Mouse (Mus musculus) layer of hippocampus, postnatal 36 days (tissue): ENCODE measurements around the gene Gm42372. TPM values are rescaled to one million over a fixed set of nuclear protein-coding genes. Genes with fewer than 3 reads are reported as not detected.

Source experiments
- DNase-seq, 2 experiments: peaks; one replicate each; pipeline ENCODE4 v3.0.0; 2022
- total RNA-seq, 2 experiments: library from RNA; stranded (reverse); gene quantifications; 2 replicates each; pipeline ENCODE4 v1.2.3; 2021

The Gm42372 gene
- total RNA-seq, 2 experiments from 2014 or later = 55.2 to 56.6 TPM

DNA sequence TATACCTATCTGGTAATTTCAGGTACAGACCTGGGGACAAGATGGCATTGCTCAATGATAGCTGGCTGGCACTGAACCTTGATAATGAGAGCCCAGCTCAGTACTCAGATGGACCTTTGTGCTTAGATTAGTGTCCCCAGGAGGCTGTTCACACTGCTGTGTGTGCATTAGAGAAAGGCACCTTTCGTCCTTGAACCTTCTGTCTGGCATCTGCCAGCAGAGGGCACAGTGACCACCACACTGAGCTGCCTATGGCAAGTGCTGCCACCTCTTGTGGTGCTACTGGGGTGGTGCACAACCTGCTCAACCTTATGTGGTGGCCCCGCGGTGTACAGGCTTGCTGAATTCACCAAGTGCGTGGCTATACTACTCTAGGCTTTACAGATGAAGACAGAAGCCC, 24.4 kb downstream of the Gm42372 start:
- DNase-seq = no peak

DNA sequence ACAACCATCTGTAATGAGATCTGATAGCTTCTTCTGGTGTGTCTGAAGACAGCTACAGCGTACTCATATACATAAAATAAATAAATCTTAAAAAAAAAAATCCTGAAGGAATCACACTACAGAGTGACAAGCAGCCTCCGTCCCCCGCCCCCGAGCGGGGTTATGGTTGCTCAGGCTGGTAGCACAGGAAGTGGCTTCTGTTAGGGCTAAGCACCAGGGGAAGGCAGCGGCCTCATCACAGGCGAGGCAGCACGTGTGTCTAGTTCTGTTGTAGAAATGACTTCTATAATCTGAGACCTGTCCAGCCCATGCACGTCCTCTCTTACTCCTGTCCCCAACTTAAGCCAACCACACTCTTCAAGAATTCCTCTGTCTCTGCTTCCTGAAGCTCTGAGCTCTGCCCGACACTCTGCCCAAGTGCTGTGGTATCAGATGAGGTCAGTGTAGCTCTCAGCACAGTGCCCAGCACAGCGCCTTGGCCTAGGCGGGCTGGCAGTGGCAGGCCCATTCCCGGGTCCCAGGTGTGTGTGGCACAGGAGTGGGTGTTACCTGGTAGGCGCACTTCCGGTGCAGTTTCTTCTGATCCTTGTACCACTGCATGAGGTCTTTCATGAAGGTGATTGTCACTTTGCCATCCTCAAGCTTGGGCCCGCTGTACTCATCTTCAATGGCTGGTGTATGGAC, 26.6 kb downstream of the Gm42372 start:
- DNase-seq = no peak

DNA sequence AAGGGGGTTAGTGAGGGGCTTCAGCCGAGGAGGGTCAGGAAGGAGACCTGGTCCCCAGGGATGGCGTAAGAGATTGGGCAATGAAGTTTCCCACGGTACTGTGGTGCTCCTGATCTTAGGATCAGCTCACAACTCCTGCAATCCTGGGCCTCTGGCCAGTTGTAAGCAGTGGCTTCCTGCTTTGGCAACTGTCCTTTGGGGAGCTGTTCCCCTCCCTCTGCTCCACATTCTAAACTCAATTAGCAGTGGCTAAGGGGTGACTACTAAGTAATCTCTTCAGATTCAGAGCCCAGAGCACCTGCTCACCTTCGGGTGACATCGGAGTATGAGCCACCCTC, 27.1 kb downstream of the Gm42372 start:
- DNase-seq = no peak

DNA sequence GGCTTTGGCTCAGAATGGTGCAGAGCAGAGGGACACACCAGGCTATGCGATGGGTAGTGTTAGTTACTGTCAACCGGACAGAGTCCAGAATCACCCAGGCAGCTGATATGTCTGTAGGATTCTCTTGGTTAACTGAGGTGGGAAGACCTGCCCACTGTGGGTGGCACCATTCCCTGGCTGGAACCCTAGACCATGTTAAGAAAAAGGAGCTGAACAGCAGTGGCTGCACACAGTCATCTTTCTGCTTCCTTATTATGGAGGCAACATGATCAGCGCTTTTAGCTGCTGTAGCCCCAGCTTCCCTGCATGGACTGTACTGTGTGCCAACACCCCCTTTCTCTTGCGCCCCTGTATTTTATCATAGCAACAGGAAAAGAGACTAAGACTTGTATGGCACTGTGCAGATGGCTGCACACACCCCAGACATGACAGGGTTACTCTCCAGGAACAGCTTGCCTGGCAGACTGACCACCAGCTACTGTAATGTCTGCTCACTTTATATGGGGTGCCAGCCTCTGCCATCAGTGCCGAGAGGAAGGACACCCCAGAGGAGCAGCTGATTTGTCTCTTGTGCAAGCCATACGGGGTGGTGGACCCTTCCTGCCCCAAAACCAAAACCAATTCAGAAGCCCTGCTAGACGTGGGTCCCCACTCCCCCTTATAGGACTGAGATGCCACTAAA, 29.2 kb downstream of the Gm42372 start:
- no peak for DNase-seq

DNA sequence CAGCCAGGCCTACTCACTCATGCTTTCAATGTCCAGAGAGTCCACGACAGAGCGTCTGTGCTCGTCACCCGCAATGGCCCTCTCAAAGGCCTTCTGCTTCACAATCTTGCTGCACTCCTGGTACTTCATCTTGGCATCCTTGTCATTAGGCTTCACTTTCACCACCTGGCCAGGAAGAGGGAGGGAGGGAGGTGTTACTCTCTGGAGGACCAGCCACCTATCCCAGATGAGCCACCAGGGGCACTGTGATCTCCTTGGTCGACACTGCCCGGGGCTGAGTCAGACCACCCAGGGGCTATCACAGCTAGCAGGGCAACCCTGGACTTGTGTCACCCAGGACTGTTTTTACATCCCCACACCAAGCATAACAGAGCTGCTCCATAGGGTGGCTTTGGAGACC, 32.5 kb downstream of the Gm42372 start:
- no peak for DNase-seq

DNA sequence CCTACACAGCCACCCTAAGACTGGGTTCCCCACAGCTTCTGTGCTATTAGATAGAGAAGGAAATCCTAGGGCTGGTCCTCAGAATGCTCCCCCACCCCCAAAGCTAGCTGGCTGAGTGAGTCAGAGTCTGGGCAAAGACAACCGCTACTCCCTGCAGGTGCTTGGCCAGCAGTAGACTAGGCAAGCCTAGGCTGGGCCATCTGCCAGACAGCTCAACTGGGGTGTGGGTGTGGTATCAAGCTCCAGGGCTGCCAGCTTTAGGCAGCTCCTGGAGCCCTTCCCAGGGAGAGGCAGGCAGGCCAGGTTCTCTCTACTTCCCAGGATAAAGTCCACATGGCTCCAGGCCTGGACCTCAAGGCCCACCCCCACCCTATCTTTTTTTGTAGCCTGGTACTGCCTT, 34.1 kb downstream of the Gm42372 start:
- DNase-seq = peak; percentile 89 to 91

DNA sequence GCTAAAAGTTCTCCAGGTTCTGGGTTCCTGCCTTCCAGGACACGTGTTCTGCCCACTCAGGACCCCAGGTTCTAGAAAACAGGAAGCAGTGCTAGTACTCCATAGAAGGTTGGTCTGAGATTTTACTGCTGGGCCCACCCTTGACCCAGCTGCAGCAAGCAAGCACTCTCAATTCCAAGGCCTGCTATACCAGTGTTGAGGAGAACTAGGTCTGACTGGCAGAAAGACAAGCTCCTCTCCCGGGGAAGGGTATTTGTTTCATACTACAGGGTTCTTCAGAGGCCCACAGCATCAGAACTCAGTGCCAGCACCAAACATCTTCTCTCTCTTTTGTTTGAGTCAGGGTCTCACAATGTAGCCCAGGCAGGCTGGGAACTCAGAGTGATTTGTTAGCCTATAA, 35.0 kb downstream of the Gm42372 start:
- DNase-seq = no peak

DNA sequence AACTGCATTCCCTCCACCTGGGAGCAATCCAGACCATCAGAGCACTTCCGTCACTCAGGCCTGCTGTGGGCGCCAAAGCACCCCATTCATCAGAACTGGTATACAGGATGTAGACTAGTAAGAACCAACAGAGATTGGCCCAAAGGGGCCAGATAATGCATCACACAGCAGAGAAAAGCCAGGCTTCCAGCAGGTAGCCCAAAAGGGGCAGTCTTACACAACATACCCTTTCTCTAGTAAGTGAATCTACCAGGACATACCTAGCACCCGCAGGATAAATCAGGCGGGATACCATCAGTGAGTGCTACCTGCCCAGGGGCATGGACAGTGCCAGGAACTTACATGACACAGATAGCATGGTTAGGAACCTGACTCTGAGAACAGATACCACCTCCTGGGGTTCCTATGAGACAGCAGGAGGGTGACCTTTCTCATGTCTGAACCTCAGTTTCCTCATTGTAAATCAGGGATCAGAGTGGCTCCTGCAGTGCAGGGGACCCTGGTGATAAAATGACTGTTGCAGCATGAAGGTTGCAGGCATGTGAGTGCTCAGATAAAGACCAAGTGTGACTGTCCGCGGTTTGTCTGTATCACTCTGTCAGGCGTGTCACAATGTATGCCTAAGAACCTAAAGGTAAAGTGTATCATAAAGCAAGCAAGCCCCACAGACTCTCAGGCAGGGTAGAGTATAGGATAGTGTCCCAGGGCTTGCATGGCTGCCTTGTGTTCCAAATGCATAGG, 36.7 kb downstream of the Gm42372 start:
- DNase-seq = no peak

DNA sequence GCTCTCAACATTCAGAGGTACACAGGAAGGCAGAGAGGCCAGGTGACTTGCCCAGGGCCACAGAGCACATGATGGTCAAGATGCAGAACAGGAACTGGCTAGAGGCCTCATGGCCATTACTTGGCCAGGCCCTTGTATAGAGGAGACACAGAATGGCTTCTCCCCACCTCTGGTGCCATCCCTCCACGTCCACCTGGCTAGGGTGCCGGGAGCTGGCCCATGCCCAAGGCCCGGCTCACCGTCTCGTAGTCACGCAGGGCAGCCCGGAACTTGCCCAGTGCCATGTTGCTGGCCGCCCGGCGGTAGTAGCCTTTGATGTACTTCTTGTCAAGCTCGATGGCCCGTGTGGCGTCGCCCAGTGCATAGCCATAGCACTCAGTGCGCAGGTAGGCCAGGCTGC, 39.3 kb downstream of the Gm42372 start:
- no peak for DNase-seq

DNA sequence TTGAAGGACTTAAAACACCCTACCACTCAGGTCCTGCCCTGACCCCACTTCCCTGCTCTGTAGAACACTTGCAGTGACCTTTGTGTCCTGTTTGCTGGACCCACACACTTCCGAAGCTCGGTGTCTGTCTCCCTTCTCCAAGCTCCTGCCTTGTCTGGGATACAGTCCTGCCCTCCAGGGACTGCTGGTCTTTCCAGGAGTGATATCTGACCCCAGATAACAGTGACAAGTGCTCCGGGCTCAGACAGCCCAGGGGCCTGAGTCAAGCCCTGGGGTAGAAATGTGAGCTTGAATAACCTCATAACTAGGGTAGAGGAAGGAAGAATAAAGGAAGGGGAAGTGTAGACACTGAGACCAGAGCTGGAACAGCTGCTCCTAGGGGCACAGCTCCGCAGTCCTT, 40.8 kb downstream of the Gm42372 start:
- no peak for DNase-seq

DNA sequence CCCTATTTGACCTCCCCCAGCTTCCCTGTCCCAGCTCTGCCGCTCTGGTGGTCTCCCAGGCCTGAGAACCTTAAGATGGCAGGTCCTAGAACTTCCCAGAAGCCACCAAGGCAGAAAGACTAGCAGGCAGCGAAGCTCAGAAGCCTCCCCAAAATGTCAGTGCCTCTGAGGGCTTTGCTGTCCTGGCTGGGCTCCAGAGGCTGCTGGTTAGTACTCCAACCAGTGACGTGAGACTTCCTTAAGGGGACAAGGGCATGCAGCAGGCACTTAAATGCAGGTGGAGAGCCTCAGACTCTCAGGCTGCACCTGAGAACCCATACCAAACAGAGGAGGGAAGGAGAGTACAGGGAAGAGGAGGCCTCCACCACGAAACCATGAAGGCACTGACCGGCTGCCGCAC, 41.3 kb downstream of the Gm42372 start:
- DNase-seq = no peak

DNA sequence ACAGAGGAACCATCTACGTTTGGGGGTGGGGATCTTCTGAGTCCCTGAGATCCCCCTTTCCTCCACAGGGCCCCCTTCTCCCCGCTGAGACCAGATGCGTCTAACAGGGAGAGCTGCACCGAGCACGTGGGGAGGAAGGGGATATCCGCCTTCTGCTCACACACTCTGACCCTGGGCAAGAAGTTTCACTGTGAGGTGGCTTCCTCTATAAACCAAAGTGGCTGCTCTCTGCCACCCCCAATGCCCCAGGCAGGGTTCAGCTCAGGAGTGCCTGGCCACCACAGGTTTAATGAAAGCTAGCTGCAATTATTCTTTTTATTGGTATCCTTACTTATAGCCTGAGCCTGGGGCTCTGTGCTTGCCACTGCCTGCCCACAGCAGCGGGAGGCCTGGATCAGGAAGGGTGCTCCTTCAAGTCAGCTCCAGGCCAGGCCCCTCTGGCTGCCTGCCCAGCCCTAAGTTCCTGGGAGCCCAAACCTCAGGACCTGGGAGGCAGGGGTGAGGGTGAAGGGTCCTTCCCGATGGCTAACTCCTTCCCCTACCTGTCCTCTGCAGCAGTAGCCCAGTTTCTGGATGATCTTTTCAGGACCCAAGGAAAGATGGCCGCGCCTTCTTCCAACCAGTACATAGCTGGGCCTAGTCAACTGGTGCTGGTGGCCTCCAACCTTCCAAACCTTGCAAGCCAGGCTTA, 42.1 kb downstream of the Gm42372 start:
- DNase-seq = no peak

DNA sequence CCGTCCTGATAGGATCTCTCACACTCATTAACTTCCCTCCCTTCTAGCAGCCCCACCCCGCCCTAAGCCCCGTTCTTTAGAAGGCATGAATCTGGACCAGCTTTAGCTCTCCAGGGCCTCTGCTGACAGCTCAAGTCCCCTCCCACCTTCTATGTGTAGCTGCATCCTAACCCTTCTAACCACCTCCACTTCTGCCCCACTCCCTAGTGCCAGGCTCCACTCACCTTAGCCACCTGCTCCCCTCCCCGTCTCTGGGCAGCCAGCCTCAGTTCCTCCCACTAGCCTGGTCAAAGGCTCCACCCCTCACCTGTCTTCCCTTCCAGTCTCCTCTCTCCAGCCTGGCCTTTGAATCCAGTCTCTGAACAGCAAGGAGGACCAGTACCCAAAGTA, 42.6 kb downstream of the Gm42372 start:
- DNase-seq = no peak

DNA sequence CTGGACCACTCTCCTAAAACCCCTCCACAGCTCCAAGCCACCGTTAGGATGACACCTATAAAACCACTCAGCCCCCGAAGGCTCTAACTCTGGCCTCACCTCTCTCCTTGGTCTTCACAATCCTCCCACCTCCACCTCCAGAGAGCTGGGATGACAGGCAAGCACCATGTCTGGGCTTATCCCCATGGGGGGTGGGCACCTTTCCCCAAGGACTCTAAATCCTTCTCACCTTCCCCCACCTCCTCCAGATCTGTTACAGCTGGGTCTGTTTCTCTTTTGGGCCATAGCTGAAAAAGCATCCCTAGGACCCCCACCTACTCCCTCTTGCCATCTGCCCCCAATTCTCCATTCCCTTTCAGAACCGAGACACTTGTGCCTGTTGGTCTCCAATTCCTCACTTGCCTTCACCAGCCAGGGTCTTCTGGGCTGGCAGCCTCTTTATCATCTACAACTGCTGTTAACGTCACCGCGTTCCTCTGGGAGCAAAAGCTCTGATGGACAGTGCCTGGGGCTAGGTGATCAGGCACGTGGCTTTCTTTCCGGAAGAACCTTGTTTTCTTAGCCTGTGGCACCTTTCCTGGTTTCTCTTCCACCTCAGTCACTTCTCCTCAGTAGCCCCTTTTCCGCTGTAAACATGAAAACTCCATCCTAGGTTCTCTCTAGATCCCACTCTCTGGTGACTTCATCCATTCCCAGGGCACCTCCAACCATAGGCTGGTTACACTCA, 43.2 kb downstream of the Gm42372 start:
- DNase-seq = no peak

DNA sequence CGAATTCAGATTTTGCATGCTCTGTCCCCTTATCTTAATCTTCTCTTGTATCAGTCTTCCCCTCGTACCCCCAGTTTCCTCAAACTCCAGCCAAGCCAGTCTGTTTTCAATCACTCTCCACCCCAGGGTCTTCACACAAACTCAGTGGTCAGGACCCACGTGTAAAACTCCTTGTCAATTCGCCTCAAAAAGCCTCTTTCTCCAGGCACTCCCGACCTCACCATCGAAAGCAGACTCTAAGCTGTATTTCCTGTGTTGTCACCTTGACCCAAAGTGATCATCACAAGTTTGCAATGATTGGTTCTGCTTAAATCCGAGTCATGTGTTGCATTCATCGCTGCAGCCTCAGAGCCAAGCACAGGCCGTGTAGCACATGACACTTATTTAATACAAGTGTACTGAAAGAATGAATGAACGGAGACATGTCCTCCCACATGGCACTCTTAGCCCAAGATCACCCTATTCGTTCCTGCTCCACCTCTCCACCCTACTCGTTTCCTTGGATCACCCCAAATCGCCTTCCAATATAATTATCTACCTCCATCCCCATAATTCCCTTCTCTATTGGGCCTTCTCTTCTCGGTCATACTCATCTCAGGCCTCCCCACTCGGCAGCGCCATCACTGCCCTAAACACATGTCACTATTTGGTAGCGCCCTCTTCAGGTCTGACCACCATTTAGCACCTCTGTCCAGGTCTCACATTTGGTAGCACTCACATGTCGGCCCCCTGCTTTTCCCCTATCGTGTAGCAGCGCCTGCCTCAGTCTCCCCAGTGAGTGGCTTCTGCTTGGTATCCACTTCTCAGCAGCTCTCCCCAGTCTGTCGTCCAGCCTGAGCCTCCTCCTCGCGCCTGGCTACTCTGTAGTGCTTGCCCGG, 44.1 kb downstream of the Gm42372 start:
- DNase-seq = no peak

DNA sequence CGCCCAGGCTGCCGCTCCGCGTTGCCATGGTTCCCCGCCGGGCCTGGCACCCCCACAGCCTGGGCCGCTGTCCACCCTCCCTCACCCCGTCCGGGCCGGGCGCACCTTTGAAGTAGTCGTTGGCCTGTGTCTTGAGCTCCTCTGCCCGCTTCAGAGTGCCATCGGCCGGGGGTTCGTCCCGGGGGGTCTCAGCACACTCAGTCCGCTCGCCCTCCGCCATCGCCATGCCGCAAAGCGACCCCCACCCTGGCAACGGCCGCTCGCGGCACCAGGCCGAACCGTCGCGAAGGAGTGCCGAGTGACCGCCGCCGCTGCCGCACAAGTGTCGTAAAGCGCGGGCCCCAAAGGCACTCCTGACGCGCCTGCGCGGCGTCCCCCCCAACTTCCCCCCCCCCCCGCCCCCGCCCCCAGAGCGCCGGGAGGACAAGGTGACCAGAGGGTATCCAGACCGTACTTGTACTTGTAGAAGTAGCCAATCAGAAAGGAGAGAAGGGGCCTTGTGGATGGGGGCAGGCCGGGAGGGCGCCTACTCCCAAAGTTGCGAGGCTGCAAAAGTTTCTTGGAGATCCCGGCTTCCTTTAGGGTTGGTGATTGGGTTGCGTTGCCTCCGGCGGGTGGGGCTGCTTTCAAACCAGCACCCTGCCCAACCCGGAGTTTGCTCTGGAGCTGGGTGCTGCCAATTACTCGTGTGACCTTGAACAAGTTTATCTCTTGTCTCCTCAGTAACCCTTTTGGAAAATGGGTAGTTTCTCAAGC, 44.9 kb downstream of the Gm42372 start, which contains the start of gene Ppp5c:
Ppp5c (minus strand) TSS at position 337 of the 756 bp plus-strand sequence.
- DNase-seq = peak; percentile 87 to 88

DNA sequence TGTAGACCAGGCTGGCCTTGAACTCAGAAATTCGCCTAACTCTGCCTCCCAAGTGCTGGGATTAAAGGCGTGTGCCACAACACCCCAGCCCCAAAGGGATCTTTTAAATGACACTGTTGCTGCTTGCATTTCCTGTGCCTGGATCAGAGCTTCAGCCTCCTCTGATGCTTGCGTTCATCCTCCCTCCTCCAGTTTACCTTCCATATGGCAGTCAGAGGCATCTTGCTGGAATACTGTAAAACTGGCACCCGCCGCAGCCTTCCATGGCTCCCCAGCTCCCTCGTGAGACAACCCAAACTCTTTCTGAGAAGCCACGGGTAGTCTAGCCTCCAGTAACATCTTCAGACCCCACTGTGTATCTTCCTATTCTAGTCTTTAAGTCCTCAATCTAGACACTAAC, 46.0 kb downstream of the Gm42372 start:
- no peak for DNase-seq

DNA sequence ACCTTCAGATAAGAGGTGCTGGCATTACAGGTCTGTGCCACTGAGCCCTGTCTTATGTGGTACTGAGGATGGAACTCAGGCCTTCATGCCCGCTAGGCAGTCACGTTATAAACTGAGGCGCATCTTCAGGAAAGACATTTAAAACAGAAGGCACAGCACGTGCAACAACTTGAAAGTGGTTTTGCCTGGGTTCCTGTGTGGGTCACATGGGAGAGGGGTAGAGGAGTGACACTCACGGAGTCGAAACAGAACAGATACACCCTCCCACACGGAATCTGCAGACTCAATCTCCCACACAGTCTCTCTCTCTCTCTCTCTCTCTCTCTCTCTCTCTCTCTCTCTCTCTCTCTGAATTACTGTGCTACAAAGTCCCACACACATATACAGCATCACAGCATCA, 47.4 kb downstream of the Gm42372 start:
- DNase-seq = no peak
